Mouse (Mus musculus) neural tube, embryonic 12.5 days (tissue): Measurements from ENCODE around the gene Sfxn5. TPM values are rescaled to one million over a fixed set of nuclear protein-coding genes. Genes with fewer than 3 reads are reported as not detected.

Experiments
- ATAC-seq: fragments of 200-750 bp; cut with Nextera tagmentation; 2 replicates; pipeline ENCODE4 v1.8.0; 2017; ENCODE audit warnings: low read depth, mild to moderate bottlenecking, moderate TSS enrichment, moderate library complexity; ENCODE audit not compliant: low FRiP score
- H3K27ac ChIP-seq: fragments of 300-500 bp; sonication (generic); 2 replicates; pipeline ENCODE4 v1.5.1; 2016
- H3K27me3 ChIP-seq: fragments of 300-500 bp; sonication (generic); replicated peaks from 2 replicates; pipeline ENCODE4 v1.6.1; 2016; ENCODE audit warnings: mild to moderate bottlenecking
- H3K36me3 ChIP-seq: fragments of 300-500 bp; sonication (generic); 2 replicates; pipeline ENCODE4 v1.6.1; 2016; ENCODE audit warnings: mild to moderate bottlenecking
- H3K4me1 ChIP-seq: fragments of 300-500 bp; sonication (generic); 2 replicates; pipeline ENCODE4 v1.6.1; 2016
- H3K4me2 ChIP-seq: fragments of 300-500 bp; sonication (generic); replicated peaks from 2 replicates; pipeline ENCODE4 v1.6.1; 2016; ENCODE audit warnings: mild to moderate bottlenecking
- H3K4me3 ChIP-seq: fragments of 300-500 bp; sonication (generic); 2 replicates; pipeline ENCODE4 v1.5.1; 2016
- H3K9ac ChIP-seq: fragments of 300-500 bp; sonication (generic); 2 replicates; pipeline ENCODE4 v1.6.1; 2016; ENCODE audit warnings: mild to moderate bottlenecking
- H3K9me3 ChIP-seq: fragments of 300-500 bp; sonication (generic); 2 replicates; pipeline ENCODE4 v1.6.1; 2016; ENCODE audit warnings: mild to moderate bottlenecking
- WGBS: fragments of 180-500 bp; shearing (Covaris S2); methylation state at CpG from one replicate; pipeline ENCODE4 v1.1.7; 2016; 5-methylcytosine and 5-hydroxymethylcytosine counted together
- polyA plus RNA-seq: library from polyadenylated mRNA; unstranded; fragments of >200 nt; fragmentation: Nextera tagmentation; extraction: Ambion mirVana; gene quantifications from 2 replicates; pipeline ENCODE4 v1.2.1, GENCODE M21; 2016

Gene Sfxn5
- polyA plus RNA-seq, 1 experiment from 2014 or later, result 9.1 TPM

DNA sequence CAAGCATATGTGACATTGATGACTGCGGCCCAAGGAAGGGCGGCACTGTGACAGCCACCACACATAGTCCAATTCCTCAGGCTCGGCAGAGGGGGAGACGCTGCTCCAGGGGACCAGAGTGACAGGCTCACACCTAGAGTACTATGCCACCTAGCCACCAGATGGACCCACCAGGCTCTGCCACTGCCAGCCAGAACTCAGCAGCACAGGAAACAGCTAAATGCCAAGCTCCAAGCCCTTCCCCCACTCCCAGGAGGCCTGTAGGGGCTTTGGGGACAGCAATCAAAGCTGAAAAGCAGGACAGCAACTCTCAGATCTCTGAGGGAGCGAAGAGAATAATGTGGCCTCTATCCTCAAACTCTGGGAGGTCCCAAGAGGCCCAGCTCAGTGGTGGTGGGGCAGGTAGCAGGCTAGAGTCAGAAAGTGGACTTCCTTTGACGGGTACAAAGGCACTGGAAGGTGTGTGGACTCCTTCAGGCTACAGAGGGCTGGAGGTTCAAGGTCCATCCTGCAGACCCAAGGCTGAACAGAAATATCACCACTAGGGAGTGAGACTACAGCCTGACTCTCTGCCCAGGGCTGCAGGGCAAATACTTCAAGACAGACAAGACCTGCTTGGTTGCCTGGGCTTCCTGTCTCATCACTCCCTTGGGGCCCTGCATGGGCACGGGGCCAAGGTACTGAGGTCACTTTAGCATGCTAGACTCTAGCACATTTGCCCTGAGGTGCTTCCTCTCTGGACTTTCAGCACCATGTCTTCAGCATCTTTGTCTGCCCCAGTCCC, 37.6 kb downstream of the Sfxn5 start:
- ATAC-seq, result no peak
- WGBS, result 70% methylated on average over 7 of the region's 7 CpGs
- Histone ChIP-seq H3K27ac (no peak overlapping the region), H3K9me3 (no peaks in the 10 kb centered on the region), H3K4me2 (no peak overlapping the region), H3K4me1 (peaks cover 18% of the 10 kb centered on the region), H3K36me3 (no peaks in the 10 kb centered on the region), H3K27me3 (no peaks in the 10 kb centered on the region), H3K4me3 (no peak overlapping the region), H3K9ac (no peak overlapping the region)

DNA sequence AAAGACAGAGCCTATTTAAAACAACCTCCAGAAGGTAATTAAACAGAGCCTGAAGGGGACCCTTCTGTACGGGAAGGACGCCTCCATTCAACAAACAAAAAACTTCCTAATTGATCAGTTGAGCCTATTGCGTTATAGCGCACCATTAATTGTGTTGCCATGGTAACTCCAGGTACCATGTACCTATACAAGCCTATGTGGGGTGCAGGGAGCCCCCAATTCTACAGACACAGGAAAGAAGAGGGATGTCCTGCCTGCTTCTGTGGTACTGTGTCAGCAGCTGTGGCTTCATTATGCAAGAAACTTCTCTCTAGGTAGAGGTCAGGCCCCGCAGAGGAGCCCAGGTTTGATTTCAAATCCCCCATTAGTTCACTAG, 39.2 kb downstream of the Sfxn5 start:
- Histone ChIP-seq H3K4me3 (no peak overlapping the region), H3K4me2 (0 out of 2 replicates have a peak overlapping the region, but pooled peaks have one; percentile 14), H3K9me3 (no peaks in the 10 kb centered on the region), H3K27ac (no peak overlapping the region), H3K4me1 (peaks cover 18% of the 10 kb centered on the region), H3K9ac (peak overlapping the region; percentile 17; the same call in 1 of the 2 replicates), H3K27me3 (no peaks in the 10 kb centered on the region), H3K36me3 (no peaks in the 10 kb centered on the region)
- 37% methylated on average over 5 of the region's 5 CpGs for WGBS
- peak; percentile 51 for ATAC-seq

DNA sequence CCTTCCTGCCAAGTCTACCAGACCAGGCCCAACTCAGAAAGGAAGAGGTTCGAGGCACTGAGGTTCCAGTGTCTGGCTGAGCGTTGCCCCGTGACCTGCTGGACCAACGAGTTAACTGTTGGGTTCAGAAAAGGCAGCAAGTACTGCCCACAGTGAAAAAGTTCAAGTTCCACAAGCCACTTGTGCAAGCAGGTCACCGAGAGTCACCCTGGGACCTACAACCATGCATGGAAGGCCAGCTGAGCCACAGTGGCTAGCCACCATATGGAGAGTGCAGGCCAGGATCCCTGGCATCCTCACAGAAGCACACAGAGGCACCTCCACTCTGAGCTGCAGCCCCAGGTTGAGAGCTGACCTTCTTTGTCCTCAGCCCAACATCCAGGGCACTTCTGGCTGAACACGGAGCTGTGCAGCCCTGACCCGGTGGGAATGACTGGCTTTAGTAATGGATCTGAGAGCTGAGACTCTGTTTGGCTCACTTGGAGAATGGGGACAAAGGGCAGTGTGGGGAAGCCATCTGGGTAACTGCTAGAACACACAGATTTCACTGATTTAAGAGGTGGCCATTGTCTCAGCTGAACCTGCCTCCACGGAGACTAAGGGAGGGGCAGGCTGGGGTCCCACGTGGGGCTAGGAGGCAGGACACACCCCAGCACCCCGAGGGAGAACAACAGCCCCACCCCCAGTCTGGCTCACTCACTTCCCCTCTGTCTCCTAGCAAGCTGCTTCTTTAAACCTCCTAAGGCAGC, 39.8 kb downstream of the Sfxn5 start:
- no peaks in the 10 kb centered on the region for H3K27me3 ChIP-seq
- H3K27ac ChIP-seq, result no peak overlapping the region
- H3K9ac ChIP-seq, result peak overlapping the region; percentile 17; the same call in 1 of the 2 replicates
- no peaks in the 10 kb centered on the region for H3K36me3 ChIP-seq
- 41% methylated on average over 10 of the region's 10 CpGs for WGBS
- H3K4me3 ChIP-seq, result no peak overlapping the region
- 0 out of 2 replicates have a peak overlapping the region, but pooled peaks have one; percentile 14 for H3K4me2 ChIP-seq
- peak; percentile 87 for ATAC-seq
- H3K4me1 ChIP-seq, result peaks cover 18% of the 10 kb centered on the region
- H3K9me3 ChIP-seq, result no peaks in the 10 kb centered on the region

DNA sequence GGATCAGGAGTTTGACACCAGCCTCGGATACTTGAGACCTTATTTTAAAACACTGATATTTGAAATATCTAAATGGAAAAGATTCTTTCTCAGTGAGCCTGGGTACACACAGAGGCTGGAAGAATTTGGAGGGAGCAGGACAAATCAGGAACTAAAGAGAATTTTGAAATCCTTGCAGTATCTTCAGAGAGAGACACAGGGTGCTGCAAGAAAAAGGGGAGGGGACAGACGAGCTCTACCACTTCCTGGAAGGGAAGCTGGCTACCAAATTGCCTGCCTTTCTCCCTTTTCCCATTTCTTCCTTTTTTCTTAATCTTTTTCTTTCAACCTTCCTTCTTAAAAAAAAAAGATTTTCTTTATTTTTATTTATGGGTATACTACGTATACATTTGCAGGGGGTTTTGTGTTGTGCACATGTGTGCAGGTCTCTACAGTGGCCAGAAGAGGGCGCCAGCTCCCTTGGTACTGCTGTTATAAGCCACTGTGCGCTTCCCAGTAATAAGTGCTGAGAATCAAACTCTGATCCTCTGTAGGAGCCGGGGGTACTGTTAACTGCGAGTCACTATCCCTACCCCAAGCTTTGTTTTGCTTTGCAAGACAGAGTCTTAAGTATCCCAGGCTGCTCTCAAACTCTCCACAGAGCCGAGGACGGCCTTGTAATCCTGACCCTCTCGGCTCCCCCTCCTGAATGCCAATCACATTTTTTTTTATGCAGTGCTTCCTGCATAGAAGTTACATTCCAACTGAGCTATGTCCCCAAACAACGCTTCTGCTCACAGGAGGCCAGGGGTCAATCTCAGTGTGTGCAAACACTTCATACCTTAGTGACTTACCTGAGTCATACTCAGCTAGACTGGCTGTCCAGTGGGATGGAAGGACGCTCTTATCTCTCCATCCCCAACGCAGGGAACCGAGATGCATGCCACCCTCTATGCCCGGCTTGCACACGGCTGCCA, 42.1 kb downstream of the Sfxn5 start:
- Histone ChIP-seq H3K9ac (no peak overlapping the region), H3K36me3 (no peaks in the 10 kb centered on the region), H3K27me3 (no peaks in the 10 kb centered on the region), H3K4me3 (no peak overlapping the region), H3K9me3 (no peaks in the 10 kb centered on the region), H3K4me2 (no peak overlapping the region), H3K27ac (no peak overlapping the region), H3K4me1 (peaks cover 18% of the 10 kb centered on the region)
- WGBS, result 92% methylated on average over 16 of the region's 16 CpGs
- no peak for ATAC-seq

DNA sequence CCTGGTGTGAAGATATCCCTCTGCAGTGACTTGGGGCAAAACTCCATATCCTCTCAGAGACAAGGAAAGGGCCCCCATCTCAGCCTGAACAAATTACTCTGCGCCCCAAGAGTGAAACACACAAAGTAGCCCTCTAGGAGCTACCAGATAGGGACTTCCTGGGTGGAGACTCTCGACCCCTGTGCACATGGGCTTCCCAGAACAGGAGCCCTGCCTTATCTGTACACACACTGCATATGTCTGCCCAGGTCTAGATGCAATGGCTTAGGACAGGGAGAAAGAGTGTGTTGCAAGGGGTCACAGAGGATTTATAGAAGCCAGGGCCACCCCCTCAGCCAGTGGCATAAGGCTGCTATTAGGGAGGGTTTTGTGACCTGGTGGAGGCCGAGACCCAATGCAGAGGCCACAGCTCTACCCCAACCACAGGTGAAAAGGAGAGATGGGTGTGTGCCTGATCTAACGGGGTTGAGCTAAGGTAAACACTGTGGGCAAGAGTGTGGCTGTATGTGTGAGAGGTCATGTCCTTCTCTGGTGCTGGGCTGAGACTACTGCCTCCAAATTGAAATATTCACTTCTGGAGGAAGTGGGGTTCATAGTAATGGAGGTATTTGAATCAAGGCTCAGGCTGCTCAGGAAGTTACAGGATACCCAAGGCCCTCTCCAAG, 44.9 kb downstream of the Sfxn5 start:
- 88% methylated on average over 4 of the region's 4 CpGs for WGBS
- Histone ChIP-seq H3K4me1 (peaks cover 3% of the 10 kb centered on the region), H3K27ac (no peak overlapping the region), H3K36me3 (no peaks in the 10 kb centered on the region), H3K4me3 (no peak overlapping the region), H3K9ac (no peak overlapping the region), H3K9me3 (no peaks in the 10 kb centered on the region), H3K4me2 (no peak overlapping the region), H3K27me3 (no peaks in the 10 kb centered on the region)
- ATAC-seq, result no peak

DNA sequence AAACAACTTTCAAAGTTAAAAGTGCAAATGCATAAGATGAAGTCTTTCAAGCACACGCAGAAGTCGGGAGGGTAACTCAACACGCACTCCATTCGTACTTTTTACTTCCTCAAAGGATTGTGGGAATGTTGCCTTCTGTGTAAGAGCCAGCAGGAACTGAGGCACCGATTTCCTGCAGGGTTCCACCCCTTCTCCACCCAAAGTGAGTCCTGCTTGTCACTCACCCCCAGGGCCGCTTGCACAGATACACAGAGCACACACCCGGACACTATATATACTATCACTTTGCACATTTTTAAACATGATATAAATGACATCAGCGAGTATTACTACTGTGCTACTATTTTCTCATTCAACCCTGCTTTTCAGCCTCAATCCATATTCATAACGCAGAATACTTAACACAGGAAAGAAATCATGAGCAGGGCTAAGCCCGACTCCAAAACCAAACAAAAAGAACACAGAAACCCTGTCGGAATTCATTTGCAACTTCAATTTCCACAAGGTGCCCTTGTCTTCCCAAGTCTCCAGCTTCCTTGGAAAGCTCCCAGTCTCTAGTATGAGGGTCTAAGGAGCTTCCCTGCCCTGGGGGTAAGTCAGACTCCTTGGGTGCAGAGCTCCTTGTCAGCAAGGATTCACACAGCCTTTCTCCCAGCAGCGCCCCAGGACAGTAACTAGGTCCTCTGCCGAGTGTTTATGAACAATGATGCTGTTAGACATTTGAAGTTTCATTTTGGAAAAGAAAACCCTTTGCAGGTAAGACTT, 46.8 kb downstream of the Sfxn5 start:
- no peaks in the 10 kb centered on the region for H3K4me1 ChIP-seq
- H3K36me3 ChIP-seq, result no peaks in the 10 kb centered on the region
- no peaks in the 10 kb centered on the region for H3K27me3 ChIP-seq
- no peak for ATAC-seq
- 89% methylated on average over 13 of the region's 13 CpGs for WGBS
- H3K4me3 ChIP-seq, result no peak overlapping the region
- no peak overlapping the region for H3K4me2 ChIP-seq
- no peaks in the 10 kb centered on the region for H3K9me3 ChIP-seq
- H3K9ac ChIP-seq, result no peak overlapping the region
- H3K27ac ChIP-seq, result no peak overlapping the region

DNA sequence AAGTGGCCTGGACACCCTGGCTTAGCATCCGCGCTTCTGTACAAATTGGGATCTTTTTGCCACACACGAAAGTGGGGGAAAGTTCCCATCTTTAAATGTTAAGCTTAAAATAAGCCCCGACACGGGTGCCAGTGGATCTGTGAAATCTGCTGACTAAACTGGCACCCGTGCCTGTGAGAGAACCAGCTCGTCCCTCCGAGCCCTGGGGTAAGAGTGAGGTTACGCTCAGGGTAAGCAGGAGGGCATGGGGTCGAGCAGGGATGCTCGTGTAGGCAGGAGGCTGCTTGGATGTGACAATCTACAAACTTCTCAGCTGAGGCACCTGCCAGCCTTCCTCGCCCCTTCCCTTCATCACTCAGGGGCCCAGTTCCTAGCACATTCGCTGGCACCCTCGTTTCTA, 52.4 kb downstream of the Sfxn5 start:
- H3K9ac ChIP-seq, result no peak overlapping the region
- WGBS, result 87% methylated on average over 14 of the region's 14 CpGs
- ATAC-seq, result no peak
- no peak overlapping the region for H3K4me3 ChIP-seq
- H3K4me1 ChIP-seq, result no peaks in the 10 kb centered on the region; the same call in 1 of the 2 replicates
- H3K9me3 ChIP-seq, result no peaks in the 10 kb centered on the region
- no peaks in the 10 kb centered on the region for H3K36me3 ChIP-seq
- no peak overlapping the region for H3K4me2 ChIP-seq
- H3K27ac ChIP-seq, result no peak overlapping the region
- H3K27me3 ChIP-seq, result no peaks in the 10 kb centered on the region

DNA sequence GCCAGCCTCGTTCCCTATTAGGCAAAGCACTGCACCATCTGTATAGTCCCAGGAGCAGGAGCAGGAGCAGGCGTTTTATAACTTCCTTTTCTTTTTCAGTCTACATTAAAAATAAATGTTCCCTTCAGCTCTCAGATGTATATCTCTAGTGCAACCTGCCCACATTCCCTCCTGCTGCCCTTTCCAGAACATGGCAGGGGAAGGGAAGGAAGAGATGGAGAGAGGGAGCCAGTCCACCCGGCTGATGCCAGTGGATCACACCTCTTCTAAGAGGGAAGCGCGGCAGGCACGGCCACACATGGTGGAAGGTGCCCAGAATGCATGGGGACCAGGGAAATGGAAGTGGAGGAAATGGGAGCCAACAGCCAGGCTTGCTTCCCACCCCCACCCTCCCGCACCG, 56.7 kb downstream of the Sfxn5 start:
- H3K4me2 ChIP-seq, result no peak overlapping the region
- H3K4me1 ChIP-seq, result no peaks in the 10 kb centered on the region; the same call in 1 of the 2 replicates
- WGBS, result 76% methylated on average over 8 of the region's 8 CpGs
- H3K27ac ChIP-seq, result no peak overlapping the region
- H3K9ac ChIP-seq, result no peak overlapping the region
- H3K27me3 ChIP-seq, result no peaks in the 10 kb centered on the region
- H3K36me3 ChIP-seq, result no peaks in the 10 kb centered on the region
- ATAC-seq, result no peak
- H3K4me3 ChIP-seq, result no peak overlapping the region
- H3K9me3 ChIP-seq, result no peaks in the 10 kb centered on the region

DNA sequence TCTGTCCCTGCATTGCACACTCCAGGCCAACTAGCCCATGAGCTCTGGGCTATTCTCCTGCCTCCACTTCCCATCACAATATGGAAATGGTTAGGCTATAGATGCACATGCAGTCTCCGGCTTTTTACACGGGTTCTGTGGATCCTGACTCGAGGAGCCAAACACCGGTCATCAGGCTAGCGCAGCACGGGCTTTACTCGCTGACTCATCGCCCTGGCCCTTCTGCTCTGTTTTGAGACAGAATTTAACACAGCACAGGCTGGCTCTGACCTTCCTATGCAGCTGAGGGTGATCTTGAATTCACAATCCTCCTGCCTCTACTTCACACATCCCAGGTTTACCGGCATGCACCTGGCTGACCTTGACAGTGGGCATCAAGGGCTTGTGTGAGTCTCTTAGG, 60.8 kb downstream of the Sfxn5 start:
- 94% methylated on average over 9 of the region's 9 CpGs for WGBS
- no peaks in the 10 kb centered on the region; the same call in 1 of the 2 replicates for H3K4me1 ChIP-seq
- H3K9ac ChIP-seq, result no peak overlapping the region
- no peak overlapping the region for H3K27ac ChIP-seq
- ATAC-seq, result no peak
- H3K4me2 ChIP-seq, result no peak overlapping the region
- H3K36me3 ChIP-seq, result no peaks in the 10 kb centered on the region
- no peak overlapping the region for H3K4me3 ChIP-seq
- peaks cover 6% of the 10 kb centered on the region; the same call in 1 of the 2 replicates for H3K27me3 ChIP-seq
- no peaks in the 10 kb centered on the region for H3K9me3 ChIP-seq

DNA sequence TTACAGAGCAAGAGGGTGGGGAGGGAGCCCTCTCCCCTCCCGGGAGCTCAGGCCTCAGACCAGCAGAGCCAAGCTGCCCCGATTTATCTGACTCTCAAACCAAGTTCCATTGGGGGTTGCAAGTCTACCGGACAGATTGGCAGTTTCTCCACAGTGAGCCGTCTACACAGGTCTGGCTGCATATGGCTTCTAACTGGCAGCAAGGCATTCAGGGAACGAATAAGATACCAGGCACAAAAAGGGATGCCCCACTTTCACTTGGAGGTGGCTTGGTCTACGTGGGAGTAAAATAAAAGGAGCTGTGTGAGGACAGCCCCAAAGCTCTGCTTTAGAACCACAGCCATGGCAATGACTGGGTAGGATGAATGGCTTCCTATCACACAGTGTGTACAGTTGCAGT, 67.2 kb downstream of the Sfxn5 start:
- H3K27me3 ChIP-seq, result peaks cover 21% of the 10 kb centered on the region; the same call in 1 of the 2 replicates
- ATAC-seq, result no peak
- no peak overlapping the region for H3K4me3 ChIP-seq
- no peaks in the 10 kb centered on the region for H3K9me3 ChIP-seq
- no peak overlapping the region for H3K4me2 ChIP-seq
- WGBS, result 44% methylated on average over 6 of the region's 6 CpGs
- peaks cover 18% of the 10 kb centered on the region for H3K4me1 ChIP-seq
- H3K27ac ChIP-seq, result no peak overlapping the region
- H3K36me3 ChIP-seq, result no peaks in the 10 kb centered on the region
- no peak overlapping the region for H3K9ac ChIP-seq

DNA sequence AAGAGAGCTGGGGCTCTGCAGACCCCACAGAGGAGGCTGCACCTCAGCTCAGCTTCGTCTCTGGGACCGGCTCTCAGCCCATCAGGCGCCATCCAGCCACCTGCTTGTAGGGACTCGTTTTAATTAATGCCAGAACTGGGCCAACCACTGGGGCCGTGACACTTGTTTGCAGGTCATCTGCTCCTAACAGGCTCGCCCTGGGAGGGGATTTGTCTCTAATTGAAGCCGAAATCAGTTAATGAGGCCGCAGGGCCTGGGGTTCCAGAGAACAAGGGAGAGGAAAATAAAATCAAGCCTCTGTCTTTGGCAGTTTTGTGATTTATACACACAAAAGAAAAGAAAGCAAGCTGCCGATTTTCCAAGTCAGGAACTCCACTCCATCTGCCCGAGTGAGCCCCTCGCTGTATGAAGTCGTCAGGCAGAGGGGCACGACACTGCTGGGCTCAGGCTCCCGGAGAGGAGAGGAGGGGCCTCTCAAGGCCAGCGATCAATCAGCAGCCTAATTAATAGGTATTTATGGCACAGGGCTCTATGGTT, 68.2 kb downstream of the Sfxn5 start:
- Histone ChIP-seq H3K36me3 (no peaks in the 10 kb centered on the region), H3K27ac (no peak overlapping the region), H3K27me3 (peaks cover 21% of the 10 kb centered on the region; the same call in 1 of the 2 replicates), H3K4me2 (peak overlapping the region; percentile 45), H3K4me3 (no peak overlapping the region), H3K9me3 (no peaks in the 10 kb centered on the region), H3K9ac (no peak overlapping the region), H3K4me1 (peaks cover 18% of the 10 kb centered on the region)
- ATAC-seq, result peak; percentile 76
- 4% methylated on average over 15 of the region's 15 CpGs for WGBS
